Mouse (Mus musculus): ENCODE results near the gene Olfr847.

- no peak for TF ChIP-seq CTCF (IDR thresholded peaks at IDR 0.05; ENCODE audit: borderline replicate concordance, insufficient read depth, low read depth, low read length)
- TF ChIP-seq POLR2A (IDR thresholded peaks at IDR 0.05; ENCODE audit: borderline replicate concordance, insufficient read depth, low read length), result no peak
These were observed 14.6 kb downstream of the Olfr847 start, which contains the start of gene Olfr846 for GRCm38 (mm10) chr9:19363905-19364304.

All from cerebellum, adult 2 months (tissue).